Mouse (Mus musculus) ES-Bruce4 (cell line): ENCODE results near the gene Tcf7l2.

ENCODE experiments used
- CTCF ChIP-seq: IDR thresholded peaks from one replicate; pipeline ENCODE4 v1.8.1; 2011; ENCODE audit warnings: low read depth, low read length
- EP300 ChIP-seq: IDR thresholded peaks from 2 replicates; pipeline ENCODE4 v1.6.1; 2011; ENCODE audit warnings: low read depth, low read length; ENCODE audit not compliant: insufficient read depth

- TF ChIP-seq EP300, result no peak
- TF ChIP-seq CTCF, result no peak
Observed at GRCm38 (mm10) chr19:55698892-55699291, 42.7 kb upstream of the Tcf7l2 start.
